7 mouse cellular contexts compared by ENCODE assay signal in genomic region chr13:60479862-60480730, GRCm38 (mm10).
DNase-seq lines count a peak whose midpoint lies in the region; ATAC-seq lines count a peak whose summit lies in the region.

No protein-coding gene starts in this region.

- ATAC-seq in common myeloid progenitor, adult 5-6 weeks (replicated peaks; ENCODE audit: low read depth, poor library complexity, severe bottlenecking): peak; percentile 45
- ATAC-seq in kidney, embryonic 15.5 days (replicated peaks; ENCODE audit: low FRiP score): peak; percentile 57; the same call in 1 of the 2 replicates
- peak; percentile 22; the same call in 1 of the 2 replicates for ATAC-seq in midbrain, embryonic 11.5 days (ENCODE audit: low FRiP score)

- H3K4me2 ChIP-seq in kidney, embryonic 15.5 days: peak overlapping the region; percentile 68
- peak overlapping the region; percentile 3; the same call in 1 of the 2 replicates for H3K4me2 ChIP-seq in midbrain, embryonic 11.5 days

- H3K4me3 ChIP-seq in forebrain, embryonic 10.5 days: peak overlapping the region; percentile 42
- peak overlapping the region; percentile 40 for H3K4me3 ChIP-seq in kidney, embryonic 15.5 days (replicated peaks)
- no peak overlapping the region for H3K4me3 ChIP-seq in midbrain, embryonic 11.5 days (ENCODE audit: low read depth, low read length)

- H3K27ac ChIP-seq in forebrain, embryonic 10.5 days: peak overlapping the region; percentile 74; the same call in 1 of the 2 replicates
- H3K27ac ChIP-seq in kidney, embryonic 15.5 days: peak overlapping the region; percentile 84
- no peak overlapping the region for H3K27ac ChIP-seq in midbrain, embryonic 11.5 days (ENCODE audit: low read depth, low read length)

- peaks cover 11% of the 10 kb centered on the region; the same call in 1 of the 2 replicates for H3K9me3 ChIP-seq in forebrain, embryonic 10.5 days
- H3K9me3 ChIP-seq in kidney, embryonic 15.5 days (replicated peaks): no peaks in the 10 kb centered on the region
- no peaks in the 10 kb centered on the region for H3K9me3 ChIP-seq in midbrain, embryonic 11.5 days (ENCODE audit: control insufficient read depth, low read length)

- H3K9ac ChIP-seq in kidney, embryonic 15.5 days: peak overlapping the region; percentile 25; the same call in 1 of the 2 replicates
- peak overlapping the region; percentile 38; the same call in 1 of the 2 replicates for H3K9ac ChIP-seq in midbrain, embryonic 11.5 days (ENCODE audit: low read length)

- peaks cover 43% of the 10 kb centered on the region for H3K27me3 ChIP-seq in forebrain, embryonic 10.5 days (ENCODE audit: poor library complexity, severe bottlenecking)
- 0 out of 2 replicates have a peak, but pooled peaks cover 5% of the 10 kb centered on the region for H3K27me3 ChIP-seq in kidney, embryonic 15.5 days
- H3K27me3 ChIP-seq in midbrain, embryonic 11.5 days (ENCODE audit: control insufficient read depth, insufficient read depth, low read length): peaks cover 2% of the 10 kb centered on the region

- no peaks in the 10 kb centered on the region for H3K36me3 ChIP-seq in forebrain, embryonic 10.5 days (replicated peaks)
- H3K36me3 ChIP-seq in kidney, embryonic 15.5 days: no peaks in the 10 kb centered on the region
- no peaks in the 10 kb centered on the region for H3K36me3 ChIP-seq in midbrain, embryonic 11.5 days (ENCODE audit: control insufficient read depth, insufficient read depth, low read length)

- no peak for DNase-seq in forebrain, embryonic 10.5 days (ENCODE audit: extremely low spot score, low spot score)
- DNase-seq in midbrain, embryonic 11.5 days (ENCODE audit: low spot score, missing footprints): peak; percentile 94
- DNase-seq in urinary bladder, postnatal 25 days (ENCODE audit: low spot score): no peak
- no peak for DNase-seq in urinary bladder, adult 2 months (ENCODE audit: low spot score)
- DNase-seq in cerebellum, adult 18-20 months: no peak

- 15% methylated on average over 13 of the region's 13 CpGs for WGBS in forebrain, embryonic 10.5 days
- 12% methylated on average over 13 of the region's 13 CpGs for WGBS in kidney, embryonic 15.5 days
- WGBS in midbrain, embryonic 11.5 days: 11% methylated on average over 13 of the region's 13 CpGs

- peaks cover 32% of the 10 kb centered on the region for H3K4me1 ChIP-seq in forebrain, embryonic 10.5 days
- peaks cover 22% of the 10 kb centered on the region for H3K4me1 ChIP-seq in kidney, embryonic 15.5 days
- H3K4me1 ChIP-seq in midbrain, embryonic 11.5 days (ENCODE audit: control insufficient read depth, insufficient read depth, low read length): peaks cover 11% of the 10 kb centered on the region; the same call in 1 of the 2 replicates
